Mouse (Mus musculus): ENCODE results near the gene G6pc3. TPM values are rescaled to one million over a fixed set of nuclear protein-coding genes. Genes with fewer than 3 reads are reported as not detected.

Gene G6pc3
- polyA plus RNA-seq, 1 experiment from 2014 or later = 14.4 TPM

DNA sequence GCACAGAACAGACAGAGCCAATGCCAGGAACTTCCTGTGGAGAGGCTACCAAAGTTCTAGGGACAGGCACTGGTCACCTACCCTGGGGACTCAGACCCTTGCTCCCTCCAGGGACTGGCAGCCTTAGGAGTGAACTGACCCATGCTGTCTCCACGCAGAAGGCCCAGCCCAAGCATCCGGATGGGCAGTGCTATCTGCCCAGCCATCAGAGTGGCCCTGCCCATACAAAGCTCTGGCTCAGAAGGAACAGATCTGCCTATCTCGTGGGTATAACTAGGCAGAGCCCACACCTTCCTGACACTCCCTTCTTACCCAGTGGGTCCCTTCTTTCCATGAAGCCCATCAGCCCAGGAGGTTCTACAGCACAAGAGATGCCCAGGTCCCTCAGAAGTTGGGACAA is 20.8 kb downstream of the G6pc3 start:
- peaks cover 70% of the 10 kb centered on the region for H3K4me1 ChIP-seq (replicated peaks)
- peaks cover 12% of the 10 kb centered on the region for H3K36me3 ChIP-seq
- H3K9me3 ChIP-seq (replicated peaks) = no peaks in the 10 kb centered on the region
- H3K27me3 ChIP-seq = no peaks in the 10 kb centered on the region
- H3K9ac ChIP-seq = no peak overlapping the region
- ATAC-seq (ENCODE audit: low read depth) = no peak
- H3K27ac ChIP-seq = no peak overlapping the region
- H3K4me3 ChIP-seq (replicated peaks) = no peak overlapping the region
- WGBS (ENCODE audit: insufficient replicate concordance) = 43% methylated on average over 3 of the region's 3 CpGs
- no peak for DNase-seq
- no peak overlapping the region for H3K4me2 ChIP-seq

DNA sequence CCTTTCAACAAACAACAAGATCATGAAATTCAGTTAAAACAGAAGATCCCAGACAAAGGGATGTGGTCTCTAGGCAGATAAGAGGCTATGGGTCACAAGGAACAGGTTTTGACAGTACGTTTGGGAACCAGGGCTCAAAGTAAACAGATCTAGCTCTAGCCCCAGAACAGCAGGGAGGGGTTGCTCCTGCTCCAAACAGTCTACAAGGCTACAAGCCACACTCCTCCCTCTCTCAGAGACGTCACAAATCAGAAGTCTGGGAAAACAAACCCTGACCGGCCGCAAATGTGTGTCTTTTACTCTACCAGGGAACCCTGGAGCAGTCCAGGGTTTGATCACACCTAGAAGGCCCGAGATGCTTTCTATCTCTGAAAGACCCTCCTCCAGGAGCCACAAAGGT is 21.6 kb downstream of the G6pc3 start:
- H3K27ac ChIP-seq = no peak overlapping the region
- peaks cover 78% of the 10 kb centered on the region for H3K4me1 ChIP-seq (replicated peaks)

DNA sequence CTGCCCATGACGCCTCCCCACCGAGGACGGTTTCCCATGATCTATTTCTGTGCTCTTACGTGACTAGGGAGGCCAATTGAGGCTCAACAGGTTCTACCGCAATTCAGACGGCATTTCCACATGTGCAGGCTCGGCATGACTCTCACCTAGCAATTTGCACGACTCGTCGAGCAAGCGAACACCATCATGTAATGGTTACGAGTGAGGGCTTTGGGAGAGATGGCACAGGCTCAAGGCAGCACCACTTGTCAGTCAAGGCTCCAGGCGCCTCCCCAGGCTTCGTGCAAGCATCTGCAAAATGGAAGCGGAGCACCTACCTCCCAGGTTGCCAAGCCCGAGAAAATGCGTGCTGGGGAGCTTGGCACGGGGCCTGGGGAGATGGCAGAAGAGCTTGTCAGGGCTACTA is 22.5 kb downstream of the G6pc3 start:
- Histone ChIP-seq H3K27me3 (no peaks in the 10 kb centered on the region), H3K27ac (no peak overlapping the region), H3K4me3 (replicated peaks) (no peak overlapping the region), H3K9me3 (replicated peaks) (no peaks in the 10 kb centered on the region), H3K4me2 (no peak overlapping the region), H3K9ac (no peak overlapping the region), H3K36me3 (0 out of 2 replicates have a peak, but pooled peaks cover 3% of the 10 kb centered on the region), H3K4me1 (replicated peaks) (peaks cover 86% of the 10 kb centered on the region)
- DNase-seq = no peak
- no peak for ATAC-seq (ENCODE audit: low read depth)
- 83% methylated on average over 18 of the region's 18 CpGs for WGBS (ENCODE audit: insufficient replicate concordance)

More for the DNA sequence above, 21.6 kb downstream of the G6pc3 start:
- Histone ChIP-seq H3K4me2 (no peak overlapping the region), H3K27me3 (no peaks in the 10 kb centered on the region), H3K4me3 (replicated peaks) (no peak overlapping the region), H3K9ac (no peak overlapping the region), H3K9me3 (replicated peaks) (no peaks in the 10 kb centered on the region), H3K36me3 (peaks cover 10% of the 10 kb centered on the region)
- 53% methylated on average over 5 of the region's 5 CpGs for WGBS (ENCODE audit: insufficient replicate concordance)
- ATAC-seq (ENCODE audit: low read depth) = no peak
- DNase-seq = no peak

DNA sequence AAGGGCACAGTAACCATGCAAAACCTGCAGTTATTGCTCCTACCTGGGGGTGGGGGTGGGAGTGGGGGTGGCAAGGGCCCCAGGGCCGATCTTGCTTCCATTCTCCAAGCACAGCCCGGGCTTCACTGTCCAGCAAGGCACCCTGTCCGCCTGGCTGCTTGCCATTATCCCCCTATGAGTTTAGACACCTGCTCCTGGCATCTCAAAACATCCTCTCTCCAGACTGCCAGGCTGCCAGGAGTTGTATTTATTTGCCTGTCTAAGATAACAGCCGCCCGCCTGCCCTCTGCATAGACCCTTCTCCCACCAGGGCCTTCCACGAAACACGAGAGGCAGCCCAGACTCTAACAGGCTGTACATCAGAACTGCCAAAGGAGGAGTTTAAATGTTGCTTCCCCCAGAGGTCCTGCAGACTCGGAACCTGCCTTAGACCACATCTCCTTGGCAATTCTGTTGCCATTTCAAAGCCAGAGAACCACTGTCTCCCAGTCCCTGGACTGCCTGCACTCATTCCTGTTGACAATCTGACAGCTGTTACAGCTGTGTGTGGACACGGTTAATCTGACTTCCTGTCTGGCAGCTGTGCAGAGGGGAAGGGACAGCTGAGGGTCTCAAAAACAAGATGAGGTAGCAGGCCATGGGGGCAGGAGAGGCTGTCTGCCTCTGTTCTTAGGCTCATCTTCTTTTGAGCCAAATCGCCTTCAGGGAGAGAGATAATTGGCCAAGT is 25.2 kb downstream of the G6pc3 start:
- WGBS (ENCODE audit: insufficient replicate concordance) = 48% methylated on average over 10 of the region's 10 CpGs
- ATAC-seq (ENCODE audit: low read depth) (no peak), DNase-seq (no peak)
- peaks cover 90% of the 10 kb centered on the region for H3K4me1 ChIP-seq (replicated peaks)
- no peak overlapping the region for H3K4me2 ChIP-seq
- H3K36me3 ChIP-seq = 0 out of 2 replicates have a peak, but pooled peaks cover 3% of the 10 kb centered on the region
- H3K27ac ChIP-seq = no peak overlapping the region
- no peak overlapping the region for H3K9ac ChIP-seq
- H3K9me3 ChIP-seq (replicated peaks) = no peaks in the 10 kb centered on the region
- no peak overlapping the region for H3K4me3 ChIP-seq (replicated peaks)
- no peaks in the 10 kb centered on the region for H3K27me3 ChIP-seq

DNA sequence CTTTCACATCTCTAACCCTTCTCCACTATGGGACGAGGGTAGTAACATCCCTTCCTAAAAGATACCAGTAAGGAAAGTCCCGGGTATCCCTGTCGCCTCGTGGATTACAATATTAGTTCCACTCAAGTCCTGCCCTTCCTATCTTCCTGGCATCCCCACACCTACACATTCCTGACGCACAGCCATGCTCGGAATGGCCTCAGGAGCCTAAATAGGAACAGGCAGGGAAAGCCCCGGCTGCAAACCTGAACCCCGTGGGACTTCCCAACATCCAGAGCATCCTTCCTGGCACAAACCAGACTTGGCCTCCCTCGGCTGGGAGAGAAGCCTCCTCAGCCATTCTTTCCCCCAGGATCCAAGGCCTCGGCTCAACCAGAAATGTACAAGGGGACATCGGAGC is 26.1 kb downstream of the G6pc3 start:
- Histone ChIP-seq H3K27me3 (no peaks in the 10 kb centered on the region), H3K4me3 (replicated peaks) (no peak overlapping the region), H3K9ac (no peak overlapping the region), H3K9me3 (replicated peaks) (no peaks in the 10 kb centered on the region), H3K4me1 (replicated peaks) (peaks cover 90% of the 10 kb centered on the region), H3K36me3 (0 out of 2 replicates have a peak, but pooled peaks cover 3% of the 10 kb centered on the region), H3K27ac (peak overlapping the region; percentile 65), H3K4me2 (peak overlapping the region; percentile 41)
- ATAC-seq (ENCODE audit: low read depth) (no peak), DNase-seq (no peak)
- WGBS (ENCODE audit: insufficient replicate concordance) = 72% methylated on average over 11 of the region's 11 CpGs

DNA sequence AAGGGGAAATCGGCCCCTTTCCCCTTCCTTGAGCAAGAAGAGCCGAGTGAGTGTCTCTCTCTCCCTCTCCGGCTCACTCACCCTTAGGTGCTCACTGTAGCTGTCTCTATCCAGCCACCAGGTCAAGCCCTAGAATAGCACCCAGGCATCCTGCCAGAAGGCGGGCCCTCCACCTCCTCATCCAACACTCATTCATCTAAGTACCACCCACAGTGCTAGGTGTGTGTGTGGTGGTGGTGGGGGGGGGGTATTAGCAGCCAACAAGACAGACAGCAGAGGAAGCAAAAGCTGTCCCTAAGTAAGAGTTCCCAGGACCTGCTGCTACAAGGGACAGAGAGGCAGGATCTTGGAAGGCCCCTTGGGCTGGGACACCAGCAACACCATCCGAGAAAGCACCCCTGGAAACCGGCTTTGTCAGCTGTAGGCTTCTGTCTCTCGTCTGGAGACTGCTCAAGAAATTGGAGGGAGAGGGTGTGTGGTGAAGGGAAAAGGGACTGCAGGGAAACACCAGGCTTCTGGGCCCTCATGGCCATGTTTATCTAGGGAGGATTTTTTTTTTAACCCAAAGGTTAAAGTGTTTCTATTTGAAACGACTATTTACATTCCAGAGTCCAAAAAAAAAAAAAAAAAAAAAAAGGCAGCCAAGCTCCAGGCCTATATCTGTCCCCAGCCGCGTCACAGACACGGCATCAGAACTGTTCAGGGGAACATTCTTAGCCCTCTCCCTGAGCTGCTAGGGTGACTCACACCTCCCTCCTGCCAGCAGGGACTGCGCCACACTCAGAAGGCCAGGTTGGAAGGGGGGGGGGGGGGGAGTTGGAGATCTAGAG is 26.9 kb downstream of the G6pc3 start:
- Histone ChIP-seq H3K4me3 (replicated peaks) (peak overlapping the region; percentile 61; the same call in 1 of the 2 replicates), H3K4me2 (peak overlapping the region; percentile 85), H3K9me3 (replicated peaks) (no peaks in the 10 kb centered on the region), H3K36me3 (0 out of 2 replicates have a peak, but pooled peaks cover 3% of the 10 kb centered on the region), H3K4me1 (replicated peaks) (peaks cover 90% of the 10 kb centered on the region), H3K27me3 (no peaks in the 10 kb centered on the region; the same call in 1 of the 2 replicates), H3K27ac (peak overlapping the region; percentile 65), H3K9ac (peak overlapping the region; percentile 31; the same call in 1 of the 2 replicates)
- ATAC-seq (ENCODE audit: low read depth) (no peak), DNase-seq (no peak)
- 47% methylated on average over 12 of the region's 12 CpGs for WGBS (ENCODE audit: insufficient replicate concordance)

DNA sequence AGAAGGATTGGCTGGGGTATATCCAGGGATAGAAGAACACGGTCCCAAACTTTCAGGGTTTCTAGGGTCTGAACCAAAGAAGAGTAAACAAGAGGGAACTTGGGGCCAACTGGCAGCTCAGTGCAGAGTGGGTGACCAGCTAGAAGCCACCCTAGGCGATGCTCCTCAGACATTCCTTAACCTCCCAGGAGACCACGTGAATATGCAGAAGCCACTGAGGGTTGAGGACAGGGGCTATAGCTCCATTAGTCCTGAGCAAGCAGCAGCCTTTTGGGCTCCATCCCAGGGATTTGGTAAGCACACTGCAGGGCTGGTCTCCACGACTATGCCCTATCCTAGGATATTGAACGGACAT is 27.4 kb downstream of the G6pc3 start:
- H3K27me3 ChIP-seq = no peaks in the 10 kb centered on the region; the same call in 1 of the 2 replicates
- peak overlapping the region; percentile 61; the same call in 1 of the 2 replicates for H3K4me3 ChIP-seq (replicated peaks)
- ATAC-seq (ENCODE audit: low read depth) (no peak), DNase-seq (no peak)
- WGBS (ENCODE audit: insufficient replicate concordance) = 55% methylated on average over 5 of the region's 5 CpGs
- no peak overlapping the region for H3K9ac ChIP-seq
- 0 out of 2 replicates have a peak, but pooled peaks cover 2% of the 10 kb centered on the region for H3K36me3 ChIP-seq
- peak overlapping the region; percentile 54 for H3K27ac ChIP-seq
- H3K4me1 ChIP-seq (replicated peaks) = peaks cover 91% of the 10 kb centered on the region
- no peaks in the 10 kb centered on the region for H3K9me3 ChIP-seq (replicated peaks)
- H3K4me2 ChIP-seq = peak overlapping the region; percentile 85

DNA sequence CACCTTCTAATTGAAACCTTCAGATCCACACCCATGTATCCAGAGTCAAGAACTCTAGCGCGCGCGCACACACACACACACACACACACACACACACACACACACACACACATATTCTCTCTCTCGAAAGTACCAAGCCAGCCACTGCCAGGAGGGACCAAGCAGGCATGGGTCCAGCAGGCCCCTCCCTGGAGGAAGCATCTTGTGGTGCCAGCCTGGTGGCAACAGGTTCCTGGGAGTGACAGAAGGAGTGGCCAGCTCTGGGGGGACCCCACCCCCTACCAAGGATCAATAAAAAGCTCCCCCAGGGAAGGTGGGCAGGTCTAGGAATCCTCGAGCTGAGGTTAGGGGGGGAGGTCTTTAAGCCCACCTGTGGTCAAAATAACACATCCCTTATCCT is 28.0 kb downstream of the G6pc3 start:
- Histone ChIP-seq H3K4me2 (peak overlapping the region; percentile 85), H3K36me3 (no peaks in the 10 kb centered on the region), H3K27me3 (no peaks in the 10 kb centered on the region; the same call in 1 of the 2 replicates), H3K27ac (no peak overlapping the region), H3K9ac (peak overlapping the region; percentile 69; the same call in 1 of the 2 replicates), H3K4me3 (replicated peaks) (peak overlapping the region; percentile 61), H3K9me3 (replicated peaks) (no peaks in the 10 kb centered on the region), H3K4me1 (replicated peaks) (peaks cover 90% of the 10 kb centered on the region)
- 52% methylated on average over 6 of the region's 6 CpGs for WGBS (ENCODE audit: insufficient replicate concordance)
- DNase-seq (no peak), ATAC-seq (ENCODE audit: low read depth) (no peak)

DNA sequence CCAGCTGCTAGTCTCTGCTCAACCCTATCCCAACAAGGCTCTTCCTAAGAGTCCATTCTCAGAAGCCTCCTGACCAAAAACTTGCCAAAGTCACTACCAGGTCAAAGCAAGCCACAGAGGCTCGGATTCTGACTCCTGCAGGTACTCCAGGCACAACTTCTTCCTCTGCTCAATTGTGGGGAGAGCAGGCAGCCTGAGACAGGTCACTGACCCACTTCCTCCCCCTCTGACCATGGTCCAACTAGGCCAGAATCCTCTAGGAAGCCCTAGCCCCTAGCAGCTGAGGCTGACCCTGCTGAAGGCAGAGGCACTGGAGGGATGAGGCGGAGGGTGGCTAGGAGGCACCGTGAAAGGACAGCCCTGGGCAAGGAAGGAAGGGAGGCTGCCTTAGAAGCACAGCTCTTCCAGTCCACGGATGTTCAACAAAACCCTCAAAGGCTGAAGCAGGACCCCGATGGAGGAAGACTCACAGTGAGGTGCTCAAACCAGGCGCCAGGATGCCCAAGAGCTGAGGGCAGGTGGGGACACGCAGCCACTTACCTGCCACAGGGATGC is 28.5 kb downstream of the G6pc3 start:
- WGBS (ENCODE audit: insufficient replicate concordance) = 32% methylated on average over 7 of the region's 7 CpGs

DNA sequence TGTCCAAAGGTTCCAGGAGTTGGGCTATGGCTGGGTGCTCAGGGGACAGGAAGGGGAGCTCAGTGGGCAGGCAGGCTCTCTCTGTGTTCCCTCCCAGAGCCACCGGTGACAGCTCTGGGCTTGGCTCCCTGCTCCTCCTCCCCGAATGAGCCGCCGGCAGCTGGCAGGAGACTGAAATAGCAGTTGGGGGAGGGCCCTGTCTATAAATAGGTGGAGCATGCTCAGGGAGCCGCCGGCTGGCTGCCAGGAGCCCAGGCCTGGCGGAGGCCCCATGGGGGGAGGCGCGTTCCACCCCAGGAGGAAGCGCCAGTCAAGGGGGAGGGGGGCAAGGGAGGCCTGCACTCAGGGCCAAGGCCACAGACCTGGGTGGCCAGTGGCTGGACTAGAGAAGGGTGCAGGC is 29.4 kb downstream of the G6pc3 start:
- DNase-seq (peak; percentile 78), ATAC-seq (ENCODE audit: low read depth) (peak; percentile 85)
- peaks cover 4% of the 10 kb centered on the region; the same call in 1 of the 2 replicates for H3K27me3 ChIP-seq
- H3K9ac ChIP-seq = peak overlapping the region; percentile 69
- H3K36me3 ChIP-seq = no peaks in the 10 kb centered on the region
- peak overlapping the region; percentile 71 for H3K27ac ChIP-seq
- no peaks in the 10 kb centered on the region for H3K9me3 ChIP-seq (replicated peaks)
- H3K4me1 ChIP-seq (replicated peaks) = peaks cover 94% of the 10 kb centered on the region
- peak overlapping the region; percentile 85 for H3K4me2 ChIP-seq
- WGBS (ENCODE audit: insufficient replicate concordance) = 0% methylated on average over 10 of the region's 10 CpGs
- H3K4me3 ChIP-seq (replicated peaks) = peak overlapping the region; percentile 61

More for the DNA sequence above, 28.5 kb downstream of the G6pc3 start:
- Histone ChIP-seq H3K36me3 (no peaks in the 10 kb centered on the region), H3K4me2 (peak overlapping the region; percentile 85), H3K9ac (peak overlapping the region; percentile 69), H3K4me1 (replicated peaks) (peaks cover 92% of the 10 kb centered on the region), H3K9me3 (replicated peaks) (no peaks in the 10 kb centered on the region), H3K27me3 (no peaks in the 10 kb centered on the region; the same call in 1 of the 2 replicates), H3K4me3 (replicated peaks) (peak overlapping the region; percentile 61), H3K27ac (peak overlapping the region; percentile 71)
- ATAC-seq (ENCODE audit: low read depth) = no peak
- no peak for DNase-seq
